Mouse (Mus musculus) G1E (cell line): ENCODE results near the gene Cenpu.

Experiments
- CTCF ChIP-seq: IDR thresholded peaks from 2 replicates; pipeline ENCODE4 v1.5.1; 2012; ENCODE audit warnings: low read depth, low read length, inconsistent platforms, mixed read lengths
- GATA1 ChIP-seq: IDR thresholded peaks from 2 replicates; pipeline ENCODE4 v1.6.1; 2012; ENCODE audit warnings: borderline replicate concordance, low read length, inconsistent platforms, mixed read lengths

DNA sequence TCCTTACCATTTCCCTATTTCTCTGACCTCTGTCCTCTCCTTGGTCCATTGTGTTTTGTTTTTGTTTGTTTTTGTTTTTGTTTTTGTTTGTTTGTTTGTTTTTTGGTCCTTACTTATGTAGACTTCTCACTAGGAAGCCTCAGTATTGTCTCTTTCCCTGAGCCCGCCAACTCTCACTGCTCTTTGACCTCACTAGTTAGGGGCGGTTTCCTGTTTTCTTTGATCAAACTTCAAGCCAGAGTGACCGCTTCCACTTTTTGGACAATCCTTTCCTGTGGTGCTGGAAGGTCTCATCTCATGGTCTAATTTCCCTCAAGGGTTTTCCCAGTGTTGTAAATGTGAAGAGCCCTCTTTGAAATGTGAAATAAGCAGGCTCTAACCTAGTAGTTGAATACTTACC lies 47.6 kb upstream of the Cenpu start:
- TF ChIP-seq CTCF = no peak
- TF ChIP-seq GATA1 = no peak
